Mouse (Mus musculus): ENCODE data around the gene Psenen. TPM values are rescaled to one million over a fixed set of nuclear protein-coding genes. Genes with fewer than 3 reads are reported as not detected.

The Psenen gene
- polyA plus RNA-seq (2015; fragmentation: Nextera tagmentation; extraction: Ambion mirVana), result 126 and 147 TPM in 2 replicates

GRCm38 (mm10) chr7:30563117-30563905, at the start of gene Psenen, which contains the start of the genes U2af1l4 and Gm49396:
Gene Psenen (minus strand): TSS chr7:30563627.
Gene U2af1l4 (plus strand): TSS chr7:30563301.
Gene Gm49396 (plus strand): TSS chr7:30563344.
- peak within 1 kb of the TSS; percentile 88 for H3K9ac ChIP-seq
- peak within 1 kb of the TSS; percentile 87 for H3K4me3 ChIP-seq
- no peaks in the 10 kb centered on the region for H3K27me3 ChIP-seq
- ATAC-seq (ENCODE audit: low read depth), result peak; percentile 90
- WGBS, result under 1% methylated on average over 45 of the region's 45 CpGs
- H3K4me2 ChIP-seq, result peak within 1 kb of the TSS; percentile 88
- peaks cover 32% of the 10 kb centered on the region for H3K36me3 ChIP-seq
- H3K4me1 ChIP-seq (replicated peaks), result peaks cover 34% of the 10 kb centered on the region
- H3K27ac ChIP-seq (replicated peaks), result peak within 1 kb of the TSS; percentile 94
- H3K9me3 ChIP-seq, result no peaks in the 10 kb centered on the region

- Histone ChIP-seq H3K9ac (peak within 1 kb of the TSS; percentile 22; the same call in 1 of the 2 replicates), H3K4me3 (no peak within 1 kb of the TSS), H3K36me3 (peaks cover 25% of the 10 kb centered on the region), H3K4me1 (replicated peaks) (no peaks in the 10 kb centered on the region), H3K27me3 (no peaks in the 10 kb centered on the region), H3K4me2 (no peak within 1 kb of the TSS), H3K9me3 (no peaks in the 10 kb centered on the region), H3K27ac (replicated peaks) (no peak within 1 kb of the TSS)
- ATAC-seq (ENCODE audit: low read depth), result no peak
- 73% methylated on average over 8 of the region's 8 CpGs for WGBS
These were observed 49.4 kb upstream of the Psenen start, which contains the start of gene Upk1a for GRCm38 (mm10) chr7:30612654-30613402. Gene Upk1a (minus strand): TSS chr7:30612847.

DNA sequence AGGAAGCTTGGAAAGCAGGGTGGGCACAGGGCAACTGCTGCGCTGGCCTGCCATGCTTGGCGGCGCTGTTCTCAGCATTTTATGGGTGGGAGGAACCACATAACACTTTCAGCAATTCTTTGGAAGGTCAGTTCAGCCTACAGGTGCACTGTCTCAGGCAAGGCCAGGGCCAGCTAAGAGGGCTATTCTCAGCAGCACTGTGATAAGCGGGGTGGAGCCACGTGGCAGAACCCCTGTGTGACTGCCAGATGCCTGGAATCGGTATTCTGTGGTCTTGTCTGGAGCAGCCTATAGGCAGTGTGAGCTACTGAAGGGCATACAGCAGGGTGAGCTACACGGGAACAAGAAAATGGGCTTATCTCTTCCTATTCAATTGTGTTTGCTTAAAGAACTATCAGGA, 46.6 kb upstream of the Psenen start:
- H3K36me3 ChIP-seq, result no peaks in the 10 kb centered on the region

GRCm38 (mm10) chr7:30608476-30608875, 45.0 kb upstream of the Psenen start:
- Histone ChIP-seq H3K36me3 (no peaks in the 10 kb centered on the region), H3K9ac (peak overlapping the region; percentile 22; the same call in 1 of the 2 replicates), H3K4me3 (no peak overlapping the region), H3K27ac (replicated peaks) (no peak overlapping the region), H3K4me1 (replicated peaks) (no peaks in the 10 kb centered on the region), H3K27me3 (no peaks in the 10 kb centered on the region), H3K4me2 (no peak overlapping the region), H3K9me3 (no peaks in the 10 kb centered on the region)
- ATAC-seq (ENCODE audit: low read depth), result no peak
- whole genome bisulfite sequencing, result 52% methylated on average over 16 of the region's 16 CpGs

More for the DNA sequence above, 46.6 kb upstream of the Psenen start:
- H3K4me2 ChIP-seq, result no peak overlapping the region
- no peaks in the 10 kb centered on the region for H3K4me1 ChIP-seq (replicated peaks)
- no peak overlapping the region for H3K9ac ChIP-seq
- H3K9me3 ChIP-seq, result no peaks in the 10 kb centered on the region
- WGBS, result 59% methylated on average over 7 of the region's 7 CpGs
- H3K27me3 ChIP-seq, result no peaks in the 10 kb centered on the region
- ATAC-seq (ENCODE audit: low read depth), result no peak
- H3K4me3 ChIP-seq, result no peak overlapping the region
- no peak overlapping the region for H3K27ac ChIP-seq (replicated peaks)

DNA sequence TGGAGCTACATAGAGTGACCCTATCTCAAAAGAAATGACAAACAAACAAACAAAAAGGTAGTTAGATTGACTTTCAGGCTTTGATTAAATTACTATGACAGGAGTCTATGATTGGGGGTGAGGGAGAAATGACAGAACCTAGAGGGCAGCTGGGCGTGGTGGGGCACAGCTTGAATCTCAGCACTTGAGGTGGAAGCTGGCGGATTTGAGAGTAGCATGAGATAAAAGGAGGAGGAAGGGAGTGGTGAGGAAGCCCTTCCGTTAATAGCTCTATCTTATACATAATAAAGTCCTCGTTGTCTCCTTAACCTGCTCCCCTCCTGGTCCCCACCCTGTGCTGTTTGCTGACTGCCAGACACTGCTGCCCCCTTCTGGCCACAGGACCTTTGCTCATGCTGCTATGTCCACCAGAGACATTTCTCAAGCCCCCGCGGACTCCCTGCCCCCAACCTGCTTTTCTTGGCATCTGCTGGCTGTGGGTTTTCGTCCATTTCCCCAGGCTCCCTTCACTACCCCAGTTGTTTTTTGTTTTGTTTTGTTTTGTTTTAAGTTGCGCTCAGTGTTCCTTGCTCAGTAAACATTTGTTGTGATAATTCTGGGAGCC, 44.4 kb upstream of the Psenen start:
- H3K36me3 ChIP-seq, result no peaks in the 10 kb centered on the region
- ATAC-seq (ENCODE audit: low read depth), result 0 out of 2 replicates have a peak, but pooled peaks have one; percentile 43
- no peaks in the 10 kb centered on the region for H3K9me3 ChIP-seq
- no peak overlapping the region for H3K27ac ChIP-seq (replicated peaks)
- H3K4me1 ChIP-seq (replicated peaks), result no peaks in the 10 kb centered on the region
- no peak overlapping the region for H3K9ac ChIP-seq
- 31% methylated on average over 8 of the region's 8 CpGs for WGBS
- no peak overlapping the region for H3K4me3 ChIP-seq
- no peaks in the 10 kb centered on the region for H3K27me3 ChIP-seq
- no peak overlapping the region for H3K4me2 ChIP-seq

DNA sequence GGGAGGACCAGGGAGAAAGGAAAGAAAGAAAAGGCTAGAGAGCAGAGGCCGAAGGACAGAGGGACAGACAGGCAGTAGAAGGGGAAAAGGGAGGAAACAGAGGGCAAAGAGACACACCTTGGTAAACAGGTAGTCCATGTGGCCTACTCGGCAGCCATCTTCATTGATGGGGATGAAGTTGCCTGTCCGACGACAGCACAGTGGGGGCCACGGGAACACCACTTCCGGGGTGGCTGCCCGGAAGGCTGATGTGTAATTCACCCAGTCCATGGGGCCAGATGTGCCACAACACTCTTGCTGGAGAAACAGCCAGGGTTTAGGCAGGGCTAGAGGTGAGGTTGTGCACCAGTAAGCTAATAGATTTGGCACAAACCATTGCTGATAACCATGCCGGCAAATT, 41.5 kb upstream of the Psenen start:
- no peak overlapping the region for H3K4me2 ChIP-seq
- no peaks in the 10 kb centered on the region for H3K36me3 ChIP-seq
- H3K27me3 ChIP-seq, result no peaks in the 10 kb centered on the region
- no peak overlapping the region for H3K27ac ChIP-seq (replicated peaks)
- H3K4me1 ChIP-seq (replicated peaks), result peaks cover 7% of the 10 kb centered on the region
- 89% methylated on average over 8 of the region's 8 CpGs for WGBS
- H3K9me3 ChIP-seq, result no peaks in the 10 kb centered on the region
- ATAC-seq (ENCODE audit: low read depth), result no peak
- H3K9ac ChIP-seq, result no peak overlapping the region
- no peak overlapping the region for H3K4me3 ChIP-seq

DNA sequence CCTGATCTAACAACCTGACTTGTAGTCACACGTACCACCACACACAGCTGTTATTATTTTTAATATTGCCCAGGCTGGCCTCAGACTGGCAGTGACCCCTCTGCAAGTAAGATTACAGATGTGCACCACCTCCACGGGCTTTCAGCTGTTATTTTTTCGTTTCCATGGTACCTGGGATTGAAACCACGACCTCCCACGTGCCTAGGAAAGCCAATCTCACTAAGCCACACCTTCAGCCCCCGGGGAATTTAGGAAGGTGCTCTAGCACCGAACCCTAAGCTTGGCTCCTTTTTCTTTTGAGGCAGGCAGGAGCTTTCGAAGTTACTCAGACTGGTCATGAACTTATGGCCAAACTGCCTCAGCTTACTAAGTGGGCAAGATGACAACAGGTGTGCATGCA, 41.0 kb upstream of the Psenen start:
- H3K36me3 ChIP-seq, result no peaks in the 10 kb centered on the region
- H3K9me3 ChIP-seq, result no peaks in the 10 kb centered on the region
- H3K4me2 ChIP-seq, result no peak overlapping the region
- no peak overlapping the region for H3K27ac ChIP-seq (replicated peaks)
- H3K9ac ChIP-seq, result no peak overlapping the region
- H3K4me3 ChIP-seq, result no peak overlapping the region
- 66% methylated on average over 8 of the region's 8 CpGs for WGBS
- H3K27me3 ChIP-seq, result no peaks in the 10 kb centered on the region
- ATAC-seq (ENCODE audit: low read depth), result no peak
- H3K4me1 ChIP-seq (replicated peaks), result peaks cover 10% of the 10 kb centered on the region

- no peak for ATAC-seq (ENCODE audit: low read depth)
- Histone ChIP-seq H3K9me3 (no peaks in the 10 kb centered on the region), H3K27ac (replicated peaks) (no peak overlapping the region), H3K4me3 (no peak overlapping the region), H3K27me3 (no peaks in the 10 kb centered on the region), H3K36me3 (no peaks in the 10 kb centered on the region), H3K9ac (no peak overlapping the region), H3K4me1 (replicated peaks) (peaks cover 10% of the 10 kb centered on the region), H3K4me2 (no peak overlapping the region)
- 56% methylated on average over 3 of the region's 3 CpGs for WGBS
These were observed 39.2 kb upstream of the Psenen start for GRCm38 (mm10) chr7:30602583-30602982.

DNA sequence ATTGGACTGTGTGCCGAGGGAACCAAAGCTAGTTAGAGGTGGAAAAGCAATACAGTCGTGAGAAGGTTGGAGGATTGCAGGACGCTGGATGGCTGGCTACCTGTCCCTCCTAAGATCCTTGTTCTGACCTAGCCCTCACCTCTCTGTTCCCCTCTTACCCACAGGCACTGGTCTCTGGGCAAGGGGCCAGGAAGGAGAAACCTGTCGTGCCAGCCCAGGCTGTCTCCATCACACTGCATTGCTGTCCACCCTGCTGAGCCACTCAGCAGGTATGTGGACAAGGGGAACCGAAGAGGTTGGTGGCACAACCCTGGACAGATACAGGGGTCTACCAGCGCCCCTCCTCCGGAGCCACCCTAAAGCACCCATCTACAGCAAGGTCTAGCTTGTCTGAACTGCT, 37.2 kb upstream of the Psenen start:
- ATAC-seq (ENCODE audit: low read depth), result no peak
- peaks cover 10% of the 10 kb centered on the region for H3K4me1 ChIP-seq (replicated peaks)
- H3K36me3 ChIP-seq, result no peaks in the 10 kb centered on the region
- no peak overlapping the region for H3K4me3 ChIP-seq
- H3K9me3 ChIP-seq, result no peaks in the 10 kb centered on the region
- H3K9ac ChIP-seq, result peak overlapping the region; percentile 50; the same call in 1 of the 2 replicates
- peak overlapping the region; percentile 56 for H3K27ac ChIP-seq (replicated peaks)
- no peaks in the 10 kb centered on the region; the same call in 1 of the 2 replicates for H3K27me3 ChIP-seq
- WGBS, result 73% methylated on average over 7 of the region's 7 CpGs
- peak overlapping the region; percentile 45; the same call in 1 of the 2 replicates for H3K4me2 ChIP-seq

- peak overlapping the region; percentile 45 for H3K4me2 ChIP-seq
- H3K9ac ChIP-seq, result peak overlapping the region; percentile 50; the same call in 1 of the 2 replicates
- H3K4me1 ChIP-seq (replicated peaks), result peaks cover 10% of the 10 kb centered on the region
- 2% methylated on average over 16 of the region's 16 CpGs for WGBS
- ATAC-seq (ENCODE audit: low read depth), result peak; percentile 99
- H3K9me3 ChIP-seq, result no peaks in the 10 kb centered on the region
- H3K36me3 ChIP-seq, result no peaks in the 10 kb centered on the region
- no peaks in the 10 kb centered on the region; the same call in 1 of the 2 replicates for H3K27me3 ChIP-seq
- H3K27ac ChIP-seq (replicated peaks), result peak overlapping the region; percentile 71
- H3K4me3 ChIP-seq, result peak overlapping the region; percentile 4; the same call in 1 of the 2 replicates
These were observed 36.5 kb upstream of the Psenen start for GRCm38 (mm10) chr7:30599933-30600353.

- Histone ChIP-seq H3K4me3 (peak within 1 kb of the TSS; percentile 4; the same call in 1 of the 2 replicates), H3K4me1 (replicated peaks) (peaks cover 10% of the 10 kb centered on the region), H3K9me3 (no peaks in the 10 kb centered on the region), H3K27me3 (no peaks in the 10 kb centered on the region; the same call in 1 of the 2 replicates), H3K27ac (replicated peaks) (peak within 1 kb of the TSS; percentile 71), H3K36me3 (no peaks in the 10 kb centered on the region), H3K4me2 (peak within 1 kb of the TSS; percentile 45), H3K9ac (0 out of 2 replicates have a peak within 1 kb of the TSS, but pooled peaks have one; percentile 10)
- ATAC-seq (ENCODE audit: low read depth), result no peak
- 93% methylated on average over 12 of the region's 12 CpGs for WGBS
These were observed 35.4 kb upstream of the Psenen start, which contains the start of gene Zbtb32 for GRCm38 (mm10) chr7:30598786-30599185. Gene Zbtb32 (minus strand): TSS chr7:30598909.

Measured in neural tube, embryonic 13.5 days (tissue).